Mouse (Mus musculus) lung, postnatal 10 days (tissue): ENCODE results near the gene Olfr904.
"Not testable (repeated sequence)": the region's sequence is repeated elsewhere in the genome, so short reads cannot be mapped to it uniquely, and the experiment has no call there.

Experiments
- DNase-seq: peaks from one replicate; pipeline ENCODE4 v3.0.0; 2021

The Olfr904 gene

DNA sequence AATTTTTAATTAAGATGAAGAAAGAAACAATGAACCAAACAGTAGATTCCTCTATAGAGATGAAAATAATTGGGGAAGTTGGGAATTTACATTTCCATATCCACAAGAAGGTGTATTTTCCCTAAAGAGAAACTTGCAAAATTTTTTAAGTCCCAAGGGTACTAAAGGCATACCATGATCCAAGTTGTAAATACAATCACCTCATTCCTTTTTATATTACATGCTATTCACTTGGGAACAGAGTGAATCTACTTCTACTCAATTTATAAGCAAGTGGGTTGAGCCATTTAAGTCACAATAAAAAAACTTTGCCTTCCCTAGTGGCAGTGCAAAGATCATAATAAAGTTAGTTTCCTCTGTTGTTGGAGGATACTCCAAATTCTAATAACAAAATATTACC lies at the start of gene Olfr904:
TSS of gene Olfr904 (plus strand) at position 301 of the 400 bp plus-strand sequence.
- DNase-seq = no peak

DNA sequence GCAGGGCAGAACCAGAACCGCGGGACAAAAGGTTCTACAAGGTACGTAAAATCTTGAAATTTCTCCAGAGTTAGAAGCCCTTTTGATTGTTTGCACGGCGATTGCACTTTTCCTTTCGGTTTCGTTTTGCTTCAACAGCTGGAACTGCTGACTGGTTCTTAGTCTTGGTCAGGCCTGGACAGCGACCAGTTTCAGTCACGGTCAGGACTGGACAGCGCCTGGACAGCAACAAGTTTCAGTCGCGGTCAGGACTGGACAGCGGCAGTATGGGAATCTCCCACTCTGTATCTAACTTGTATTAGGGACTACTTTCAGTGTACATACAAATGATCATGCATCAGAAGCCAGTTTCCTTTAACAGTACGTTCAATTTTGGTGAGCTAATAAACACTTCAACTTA lies 49.4 kb upstream of the Olfr904 start:
- DNase-seq = not testable (repeated sequence)

DNA sequence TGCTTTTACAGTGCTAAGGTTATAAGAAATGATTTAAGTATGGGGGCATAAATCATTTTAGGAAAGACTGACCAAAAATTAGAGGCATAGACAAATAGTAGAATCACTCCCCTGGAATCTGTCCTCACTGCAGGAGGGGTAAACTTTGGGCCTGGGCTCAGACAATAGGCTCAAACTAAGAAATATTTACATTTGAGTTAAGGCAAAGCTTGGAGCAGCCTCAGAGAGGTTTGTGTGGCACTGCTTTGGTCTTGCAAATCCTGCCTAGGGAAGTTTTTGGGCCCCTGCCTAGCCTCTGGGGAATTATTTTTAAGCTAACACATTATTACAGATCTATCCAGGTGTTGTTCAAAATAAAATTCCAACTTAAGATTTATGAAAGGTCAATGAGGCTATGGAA lies 39.1 kb upstream of the Olfr904 start:
- DNase-seq = no peak

DNA sequence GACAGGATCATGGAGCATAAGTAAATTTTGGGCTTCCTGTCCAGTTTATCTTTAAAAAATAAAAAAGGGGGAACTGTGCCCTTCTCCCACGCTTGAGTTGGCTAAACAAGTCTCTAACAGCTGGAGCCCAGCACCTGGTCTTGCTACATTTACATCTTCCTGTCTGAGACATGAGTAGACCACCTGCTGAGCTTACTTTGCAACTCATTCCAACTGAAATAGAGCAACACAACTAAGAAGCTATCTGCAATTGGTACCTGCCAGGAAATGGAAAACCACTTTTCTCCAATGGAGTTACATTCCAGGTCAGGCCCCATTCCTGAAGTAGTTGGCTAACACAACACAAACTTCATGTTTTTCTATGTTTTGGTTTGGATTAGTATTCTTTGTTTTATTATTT lies 35.9 kb upstream of the Olfr904 start:
- DNase-seq = no peak

DNA sequence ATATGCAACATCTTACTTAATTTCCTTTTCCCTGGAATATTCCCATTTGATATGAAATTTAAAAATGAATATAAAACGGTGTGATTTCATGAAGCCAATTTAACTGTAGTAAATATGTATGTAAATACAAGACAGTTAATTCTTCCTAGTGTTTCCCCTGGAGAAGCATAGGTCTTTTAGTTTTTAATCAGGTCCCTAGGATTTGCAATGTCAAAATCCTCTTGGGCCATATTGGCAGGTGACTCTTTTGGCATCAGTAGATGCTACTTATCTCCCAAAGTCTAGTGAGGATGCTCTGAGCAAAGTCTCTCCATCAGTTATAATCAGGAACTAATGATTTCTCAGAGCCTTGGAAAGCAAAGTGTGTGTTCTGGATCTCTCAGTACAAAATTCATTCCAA lies 33.8 kb upstream of the Olfr904 start, which contains the start of gene Olfr901:
TSS of gene Olfr901 (plus strand) at position 301 of the 400 bp plus-strand sequence.
- DNase-seq = no peak

DNA sequence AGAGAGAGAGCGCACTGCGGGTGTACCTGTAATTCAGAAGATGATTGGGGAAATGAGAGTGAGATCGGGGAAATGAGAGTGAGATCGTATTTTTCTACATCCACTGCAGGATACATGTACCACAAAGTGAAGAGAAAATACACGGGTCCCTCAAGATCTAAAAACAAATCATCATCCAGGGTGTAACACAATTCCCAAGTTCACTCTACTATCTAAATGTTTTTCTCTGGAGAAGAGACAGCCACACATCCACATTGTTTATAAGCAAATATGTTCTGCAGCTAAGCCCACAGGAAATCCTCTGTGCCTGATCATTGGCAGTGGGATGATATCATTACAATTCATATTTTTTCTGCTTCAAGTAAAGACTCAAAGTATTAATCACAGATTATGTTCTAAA lies 15.6 kb upstream of the Olfr904 start, which contains the start of gene Olfr902:
TSS of gene Olfr902 (plus strand) at position 301 of the 400 bp plus-strand sequence.
- no peak for DNase-seq

DNA sequence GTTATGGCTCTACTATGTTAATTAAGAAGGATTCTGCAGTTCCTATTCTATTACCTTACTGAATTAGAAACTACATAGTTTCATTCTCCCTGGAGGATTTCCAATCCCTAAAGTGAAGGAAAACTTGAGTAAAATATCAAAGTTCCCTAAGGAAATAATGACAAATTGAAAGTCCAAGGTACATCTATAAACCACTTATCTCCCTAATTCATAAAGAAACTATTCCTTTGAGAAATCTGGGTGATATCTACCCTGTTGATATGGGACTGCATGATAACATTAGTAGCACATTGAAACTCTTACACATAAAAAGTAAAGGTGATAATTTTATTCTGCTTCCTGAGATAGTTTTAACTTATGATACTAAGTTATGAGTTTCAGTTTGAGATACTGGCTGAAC lies 7.9 kb downstream of the Olfr904 start, which contains the start of gene Olfr905:
TSS of gene Olfr905 (plus strand) at position 301 of the 400 bp plus-strand sequence.
- DNase-seq = no peak

DNA sequence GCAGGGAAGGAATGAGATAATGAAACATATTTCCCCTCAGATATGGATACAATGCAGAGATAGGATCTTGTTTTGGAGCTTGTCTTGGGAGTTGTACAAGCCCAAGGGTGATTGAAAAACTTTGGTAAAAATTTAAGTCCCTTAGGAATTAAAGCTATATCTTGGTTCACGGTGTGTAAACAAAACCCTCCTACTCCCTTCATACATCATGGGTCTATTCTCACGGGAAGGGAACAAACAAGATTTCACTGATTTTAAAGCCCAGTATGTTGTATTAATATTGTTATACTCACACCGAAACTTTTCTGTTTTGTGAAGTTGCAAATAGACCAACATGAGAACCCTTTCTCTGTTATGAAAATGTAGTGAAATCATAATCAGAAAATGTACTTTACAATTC lies 23.8 kb downstream of the Olfr904 start, which contains the start of gene Olfr906:
TSS of gene Olfr906 (plus strand) at position 301 of the 400 bp plus-strand sequence.
- no peak for DNase-seq

DNA sequence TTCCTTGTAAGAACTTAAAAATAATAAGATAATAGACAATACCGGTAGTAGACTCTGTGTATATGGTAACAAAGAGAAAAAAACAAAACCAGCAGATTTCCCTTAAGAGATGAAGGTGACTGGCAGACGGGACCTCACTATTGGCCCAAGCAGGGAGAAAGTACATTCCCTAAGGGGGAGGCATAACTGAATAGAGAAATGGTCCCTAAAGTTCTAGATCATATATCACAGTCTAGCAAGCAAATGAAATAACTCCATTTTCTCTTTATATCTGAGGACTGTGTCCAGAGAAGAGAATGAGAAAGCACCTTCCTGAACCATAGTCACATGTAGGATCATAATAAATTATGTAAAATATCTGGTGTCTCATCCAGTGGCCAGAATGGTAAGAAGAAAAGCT lies 32.6 kb downstream of the Olfr904 start, which contains the start of gene Olfr907:
TSS of gene Olfr907 (plus strand) at position 301 of the 400 bp plus-strand sequence.
- no peak for DNase-seq

DNA sequence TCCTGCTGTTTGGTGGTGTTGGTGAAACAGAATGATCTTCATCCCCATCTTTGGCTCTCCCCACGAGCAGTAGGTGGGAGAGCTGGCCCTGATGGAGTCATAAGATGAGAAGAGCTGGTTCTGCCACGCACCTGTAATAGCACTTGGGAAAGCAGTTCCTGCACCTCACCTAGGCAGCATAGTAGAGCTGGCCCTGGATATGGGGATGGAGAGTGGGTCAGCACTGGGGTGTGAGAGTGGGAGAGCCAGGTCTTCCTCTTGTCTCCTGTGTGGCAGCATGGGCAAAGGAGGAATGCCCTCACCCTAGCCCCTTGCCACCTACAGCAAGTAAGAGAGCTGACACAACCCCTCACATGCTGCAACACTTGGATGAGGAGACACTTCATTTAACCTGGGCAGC lies 49.4 kb downstream of the Olfr904 start:
- no peak for DNase-seq
